Mouse (Mus musculus): ENCODE measurements at regions not wholly inside any gene's neighbourhood (a gene's known extent, or its start where the extent isn't known, plus 50 kb on each side); places are given as distances from the start of the nearest gene placed in this dataset.

DNA sequence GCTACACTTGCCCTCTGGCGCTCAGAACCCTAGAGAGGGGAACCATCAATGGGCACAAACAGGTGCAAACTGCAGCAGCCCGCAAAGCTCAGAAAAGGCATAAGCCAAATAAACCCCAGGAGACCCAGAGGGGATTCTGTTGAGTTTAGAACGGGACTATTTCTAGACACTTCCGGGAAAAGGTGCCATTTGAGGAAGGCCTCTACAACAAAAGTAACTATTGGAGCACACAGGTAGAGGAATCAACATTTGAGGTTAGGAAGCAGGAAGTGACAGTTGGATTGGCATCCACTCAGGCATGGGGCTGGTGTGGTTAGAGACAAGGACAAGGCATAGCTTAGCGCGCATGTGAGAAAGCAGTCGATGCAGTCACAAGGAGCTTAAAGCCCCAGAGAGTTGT lies 148.3 kb downstream of the Opa1 start:
- no peak for TF ChIP-seq CTCF (IDR thresholded peaks at IDR 0.05; ENCODE audit: insufficient read depth, low read depth, low read length)
- TF ChIP-seq POLR2A (IDR thresholded peaks at IDR 0.05; ENCODE audit: insufficient read depth, low read depth, low read length) = no peak
